Mouse (Mus musculus): ENCODE data around the gene Mcoln1. TPM values are rescaled to one million over a fixed set of nuclear protein-coding genes. Genes with fewer than 3 reads are reported as not detected.

Gene Mcoln1
- total RNA-seq, 1 experiment from 2014 or later, result 46.5 TPM

Other genes with a start within 250 kb of the Mcoln1 start
- gene Insr, start 220.8 kb upstream of the Mcoln1 start, total RNA-seq (2021), result 127 and 144 TPM in 2 replicates
- gene A430078G23Rik, start 147.0 kb upstream of the Mcoln1 start, total RNA-seq (2021), result 0.27 TPM in 1 of 2 replicates, not detected in the other
- 30.6 and 53.5 TPM in 2 replicates for gene Arhgef18, start 107.5 kb upstream of the Mcoln1 start, total RNA-seq (2021)
- gene Pex11g, start 32.8 kb upstream of the Mcoln1 start, total RNA-seq (2021), result 11.2 and 12.4 TPM in 2 replicates
- not detected in 2 replicates for gene Tex45, start 29.6 kb upstream of the Mcoln1 start, total RNA-seq (2021)
- gene Zfp358, start 7.3 kb upstream of the Mcoln1 start, total RNA-seq (2021), result 18.2 and 24.3 TPM in 2 replicates
- gene Pnpla6, start 14.9 kb downstream of the Mcoln1 start, total RNA-seq (2021), result 41.7 and 63.8 TPM in 2 replicates
- not detected in 2 replicates for gene C330021F23Rik, start 67.5 kb downstream of the Mcoln1 start, total RNA-seq (2021)
- gene Camsap3, start 86.8 kb downstream of the Mcoln1 start, total RNA-seq (2021), result 7.0 and 10.0 TPM in 2 replicates
- 34.8 and 40.9 TPM in 2 replicates for gene Xab2, start 120.9 kb downstream of the Mcoln1 start, total RNA-seq (2021)
- 90.3 and 117 TPM in 2 replicates for gene Pet100, start 121.1 kb downstream of the Mcoln1 start, total RNA-seq (2021)
- gene Pcp2, start 125.1 kb downstream of the Mcoln1 start, total RNA-seq (2021), result not detected in 2 replicates
- gene Stxbp2, start 130.5 kb downstream of the Mcoln1 start, total RNA-seq (2021), result 123 and 133 TPM in 2 replicates
- 32.6 and 32.8 TPM in 2 replicates for gene Retn, start 155.3 kb downstream of the Mcoln1 start, total RNA-seq (2021)
- 0.21 TPM in 1 of 2 replicates, not detected in the other for gene Mcemp1, start 165.3 kb downstream of the Mcoln1 start, total RNA-seq (2021)
- 23.1 and 33.7 TPM in 2 replicates for gene Fcor, start 171.9 kb downstream of the Mcoln1 start, total RNA-seq (2021)
- gene Trappc5, start 175.8 kb downstream of the Mcoln1 start, total RNA-seq (2021), result 19.3 and 20.2 TPM in 2 replicates
- 0.18 TPM in 1 of 2 replicates, not detected in the other for gene Fcer2a, start 193.7 kb downstream of the Mcoln1 start, total RNA-seq (2021)
- gene Clec4g, start 220.2 kb downstream of the Mcoln1 start, total RNA-seq (2021), result not detected in 2 replicates
- gene Cd209a, start 248.5 kb downstream of the Mcoln1 start, total RNA-seq (2021), result not detected in 2 replicates